Mouse (Mus musculus): ENCODE results near the gene Efnb1. TPM values are rescaled to one million over a fixed set of nuclear protein-coding genes. Genes with fewer than 3 reads are reported as not detected.
A peak's percentile ranks its signal among the peaks of the same experiment; 100 is the strongest.
"Not testable (repeated sequence)": the region's sequence is repeated elsewhere in the genome, so short reads cannot be mapped to it uniquely, and the experiment has no call there.

Efnb1 gene
- 16.0 and 19.5 TPM in 2 replicates for polyA plus RNA-seq (2015; fragmentation: Nextera tagmentation; extraction: Ambion mirVana)

DNA sequence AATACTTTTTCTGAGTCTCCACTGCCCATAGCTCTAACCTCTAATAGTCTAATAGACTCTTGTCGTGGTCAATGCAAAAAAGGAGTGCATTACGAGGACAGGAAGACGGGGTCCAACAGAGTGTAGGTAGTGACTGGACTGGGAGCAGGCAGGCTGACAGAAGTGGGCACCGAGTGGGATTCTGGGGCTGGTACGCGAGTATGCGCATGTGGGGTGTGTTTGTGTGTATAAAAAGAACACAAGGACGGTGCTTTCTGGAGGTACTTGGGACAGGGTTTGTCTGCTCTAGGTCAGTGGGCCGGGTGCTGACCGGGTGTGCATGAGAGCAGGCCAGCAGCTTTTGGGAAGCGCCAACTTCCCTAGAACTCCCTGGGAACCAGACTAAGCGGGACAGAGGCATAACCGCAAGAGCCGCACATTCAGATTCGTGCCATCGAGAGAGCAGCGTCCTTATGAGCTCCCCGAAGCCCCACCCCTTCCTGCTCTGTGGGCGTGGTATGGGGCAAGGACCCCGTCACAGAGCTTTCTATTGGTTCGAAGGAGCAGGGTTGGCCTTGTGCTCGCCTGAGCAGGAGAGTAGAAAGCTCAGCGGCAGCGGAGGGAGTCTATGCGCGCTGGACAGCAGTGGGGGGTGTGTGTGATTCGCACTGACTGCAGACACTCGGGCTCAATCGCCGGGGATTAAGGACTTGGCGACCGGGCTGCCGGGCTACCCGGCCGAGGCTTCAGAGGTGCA is at the start of gene Efnb1:
Efnb1 (plus strand) TSS at position 608 of the 736 bp plus-strand sequence.
- Histone ChIP-seq H3K4me1 (ENCODE audit: control insufficient read depth, insufficient read depth, low read depth, low read length) (peaks cover 6% of the 10 kb centered on the region; the same call in 1 of the 2 replicates), H3K4me3 (ENCODE audit: low read length) (peak within 1 kb of the TSS; percentile 70), H3K27me3 (replicated peaks; ENCODE audit: control insufficient read depth, insufficient read depth, low read length) (peaks cover 6% of the 10 kb centered on the region; the same call in 1 of the 2 replicates), H3K9me3 (ENCODE audit: control insufficient read depth, low read length) (no peaks in the 10 kb centered on the region), H3K4me2 (ENCODE audit: low read length) (peak within 1 kb of the TSS; percentile 70), H3K36me3 (ENCODE audit: control insufficient read depth, insufficient read depth, low read length) (no peaks in the 10 kb centered on the region), H3K27ac (ENCODE audit: low read depth, low read length) (peak within 1 kb of the TSS; percentile 72), H3K9ac (ENCODE audit: low read depth, low read length) (peak within 1 kb of the TSS; percentile 72)
- 19% methylated on average over 30 of the region's 35 CpGs for WGBS
- ATAC-seq, result peak; percentile 96

DNA sequence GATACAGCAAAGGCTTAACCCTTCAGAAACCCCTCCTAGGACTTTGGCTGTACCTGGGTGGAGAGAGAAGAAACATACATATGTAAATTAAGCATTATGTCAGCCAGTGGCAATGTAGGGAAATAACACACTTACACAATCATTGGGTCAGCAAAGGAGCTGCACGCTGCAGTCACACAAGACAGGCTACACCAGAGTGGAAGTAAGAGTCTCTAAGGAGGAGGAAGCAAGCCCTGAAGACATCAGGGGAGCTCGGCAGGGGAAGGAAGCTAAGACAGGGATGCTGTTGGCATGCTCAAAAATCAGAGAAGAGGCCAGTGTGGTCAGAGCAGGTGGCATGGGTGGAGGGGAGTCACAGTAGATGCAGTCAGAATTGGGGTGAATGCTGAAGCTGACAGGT is 43.2 kb upstream of the Efnb1 start:
- no peak for ATAC-seq
- Histone ChIP-seq H3K4me3 (ENCODE audit: low read length) (no peak overlapping the region), H3K9ac (ENCODE audit: low read depth, low read length) (no peak overlapping the region), H3K27me3 (replicated peaks; ENCODE audit: control insufficient read depth, insufficient read depth, low read length) (peaks cover 2% of the 10 kb centered on the region; the same call in 1 of the 2 replicates), H3K36me3 (ENCODE audit: control insufficient read depth, insufficient read depth, low read length) (no peaks in the 10 kb centered on the region), H3K9me3 (ENCODE audit: control insufficient read depth, low read length) (no peaks in the 10 kb centered on the region), H3K4me1 (ENCODE audit: control insufficient read depth, insufficient read depth, low read depth, low read length) (no peaks in the 10 kb centered on the region), H3K4me2 (ENCODE audit: low read length) (no peak overlapping the region), H3K27ac (ENCODE audit: low read depth, low read length) (no peak overlapping the region)
- 82% methylated on average over 2 of the region's 2 CpGs for WGBS

DNA sequence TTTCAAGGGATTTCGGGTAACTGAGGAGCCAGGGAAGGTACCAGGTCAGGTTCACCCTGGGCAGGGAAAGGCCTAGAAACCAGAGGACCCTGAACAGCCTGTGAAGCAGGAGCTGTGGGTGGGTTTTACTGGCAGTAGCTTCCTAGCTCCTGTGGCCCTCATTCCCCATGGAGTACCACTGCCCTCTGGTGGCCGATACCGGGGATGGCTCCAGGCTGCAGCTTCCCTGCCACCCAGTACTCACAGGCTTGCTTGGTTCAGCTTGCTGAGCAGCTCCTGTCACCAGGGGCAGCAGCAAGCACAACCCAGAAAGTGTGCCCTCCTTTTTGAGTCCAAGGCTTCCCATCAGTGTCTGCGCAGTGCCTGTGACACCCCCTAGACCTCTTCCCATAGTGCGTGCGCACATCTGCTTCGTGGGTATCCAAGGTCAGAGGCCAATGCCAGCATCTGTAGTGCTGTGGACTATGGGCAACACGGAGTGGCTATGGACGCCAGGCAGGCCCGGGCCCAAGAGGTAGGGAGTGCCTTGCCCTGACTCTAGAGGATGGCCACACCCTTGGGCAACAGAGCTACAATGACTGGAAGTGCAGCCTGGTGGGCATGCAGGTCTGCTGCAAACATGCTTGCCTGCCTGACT is 24.7 kb upstream of the Efnb1 start:
- H3K9me3 ChIP-seq (ENCODE audit: control insufficient read depth, low read length); H3K4me2 ChIP-seq (ENCODE audit: low read length); H3K4me1 ChIP-seq (ENCODE audit: control insufficient read depth, insufficient read depth, low read depth, low read length); H3K4me3 ChIP-seq (ENCODE audit: low read length); H3K9ac ChIP-seq (ENCODE audit: low read depth, low read length); H3K27ac ChIP-seq (ENCODE audit: low read depth, low read length); H3K36me3 ChIP-seq (ENCODE audit: control insufficient read depth, insufficient read depth, low read length); H3K27me3 ChIP-seq (replicated peaks; ENCODE audit: control insufficient read depth, insufficient read depth, low read length): not testable (repeated sequence)
- 63% methylated on average over 3 of the region's 10 CpGs for WGBS
- ATAC-seq, result peak; percentile 34; the same call in 1 of the 2 replicates

DNA sequence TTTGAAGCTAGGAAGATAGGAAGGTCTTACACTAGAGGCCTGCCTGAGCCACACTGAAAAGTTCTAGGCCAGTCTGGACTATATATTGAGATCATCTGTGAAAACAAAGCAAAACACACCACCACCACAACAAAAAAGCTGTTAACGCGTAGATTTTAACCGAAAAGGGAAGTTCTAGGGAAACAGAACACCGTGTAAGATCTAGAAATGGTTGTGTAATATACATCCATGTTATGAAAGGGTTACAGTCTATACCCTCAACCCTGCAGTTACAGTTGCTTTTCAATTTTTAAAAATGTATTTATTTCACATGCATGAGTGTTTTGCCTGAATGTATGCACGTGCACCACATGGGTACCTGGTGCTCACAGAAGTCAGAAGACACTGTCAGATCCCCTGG is 16.4 kb upstream of the Efnb1 start:
- H3K27ac ChIP-seq (ENCODE audit: low read depth, low read length), result no peak overlapping the region
- no peak for ATAC-seq
- no peaks in the 10 kb centered on the region; the same call in 1 of the 2 replicates for H3K9me3 ChIP-seq (ENCODE audit: control insufficient read depth, low read length)
- H3K4me3 ChIP-seq (ENCODE audit: low read length), result no peak overlapping the region
- no peak overlapping the region for H3K4me2 ChIP-seq (ENCODE audit: low read length)
- H3K36me3 ChIP-seq (ENCODE audit: control insufficient read depth, insufficient read depth, low read length), result no peaks in the 10 kb centered on the region
- H3K27me3 ChIP-seq (replicated peaks; ENCODE audit: control insufficient read depth, insufficient read depth, low read length), result no peaks in the 10 kb centered on the region
- no peaks in the 10 kb centered on the region for H3K4me1 ChIP-seq (ENCODE audit: control insufficient read depth, insufficient read depth, low read depth, low read length)
- no peak overlapping the region for H3K9ac ChIP-seq (ENCODE audit: low read depth, low read length)
- WGBS, result 96% methylated on average over 5 of the region's 5 CpGs

DNA sequence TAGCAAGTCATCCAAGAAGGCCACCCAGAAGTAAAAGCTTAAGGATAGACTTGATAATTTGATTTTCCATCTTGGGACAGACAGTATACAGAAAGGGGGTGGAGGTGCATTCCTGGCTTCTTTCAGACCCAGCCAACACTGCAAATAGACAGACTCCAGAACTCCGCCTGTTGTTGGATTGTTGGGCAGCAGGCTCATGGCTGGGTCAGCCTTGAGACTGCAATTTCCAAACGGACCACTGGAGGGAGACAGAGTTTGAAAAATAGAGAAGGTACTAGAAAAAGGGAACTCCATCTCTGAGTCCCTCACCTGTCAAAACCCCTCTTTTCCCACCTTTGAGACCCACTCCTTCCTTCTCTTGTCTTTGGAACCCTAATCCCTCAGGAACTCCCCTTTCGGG is 5.9 kb upstream of the Efnb1 start:
- no peak overlapping the region for H3K27ac ChIP-seq (ENCODE audit: low read depth, low read length)
- H3K27me3 ChIP-seq (replicated peaks; ENCODE audit: control insufficient read depth, insufficient read depth, low read length), result peaks cover 6% of the 10 kb centered on the region; the same call in 1 of the 2 replicates
- H3K9ac ChIP-seq (ENCODE audit: low read depth, low read length), result no peak overlapping the region
- no peaks in the 10 kb centered on the region for H3K9me3 ChIP-seq (ENCODE audit: control insufficient read depth, low read length)
- no peaks in the 10 kb centered on the region for H3K36me3 ChIP-seq (ENCODE audit: control insufficient read depth, insufficient read depth, low read length)
- no peaks in the 10 kb centered on the region for H3K4me1 ChIP-seq (ENCODE audit: control insufficient read depth, insufficient read depth, low read depth, low read length)
- H3K4me2 ChIP-seq (ENCODE audit: low read length), result no peak overlapping the region
- peak; percentile 49; the same call in 1 of the 2 replicates for ATAC-seq
- no peak overlapping the region for H3K4me3 ChIP-seq (ENCODE audit: low read length)
- WGBS, result 28% methylated on average over 3 of the region's 3 CpGs

DNA sequence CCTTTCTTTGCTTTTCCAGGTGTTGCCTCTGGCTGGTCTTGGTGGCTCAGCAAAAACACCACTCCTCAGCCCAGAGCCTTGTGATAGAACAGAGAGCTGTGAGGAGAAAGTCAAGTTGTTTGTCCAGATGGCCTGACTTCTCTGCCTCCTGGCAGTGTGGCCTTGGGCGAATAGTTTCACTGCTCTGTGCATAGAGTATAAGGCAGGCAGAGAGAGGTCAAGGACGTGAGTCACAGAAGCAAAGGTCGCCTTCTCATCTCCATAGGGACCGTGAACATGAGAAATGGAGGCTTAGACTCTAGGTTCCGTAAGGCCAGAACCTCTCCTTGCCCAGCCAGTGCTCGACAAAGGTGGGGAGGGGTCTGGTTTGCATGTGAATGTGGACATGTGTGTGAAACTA is 3.4 kb upstream of the Efnb1 start:
- no peak for ATAC-seq
- 70% methylated on average over 6 of the region's 6 CpGs for WGBS

DNA sequence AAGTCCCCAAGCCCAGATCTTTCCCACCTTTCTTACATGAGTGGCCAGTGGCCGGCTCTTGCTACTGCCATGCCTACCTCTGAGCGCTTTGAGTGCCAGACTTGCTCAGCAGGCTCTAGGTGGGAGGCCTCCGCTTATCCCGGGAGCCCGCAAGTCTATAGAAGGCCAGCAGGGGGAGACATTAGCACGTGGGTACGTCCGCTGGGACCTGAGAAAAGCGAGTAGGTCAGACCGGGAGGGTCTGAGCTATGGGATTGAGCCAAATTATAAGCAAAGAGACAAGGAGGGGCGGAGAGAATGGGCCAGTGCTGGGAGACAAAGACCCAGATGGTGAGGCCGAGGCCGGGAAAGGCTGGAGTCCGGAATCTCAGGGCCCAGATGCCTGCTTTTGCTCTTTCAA is 1.0 kb upstream of the Efnb1 start:
- Histone ChIP-seq H3K27ac (ENCODE audit: low read depth, low read length) (peak overlapping the region; percentile 34; the same call in 1 of the 2 replicates), H3K36me3 (ENCODE audit: control insufficient read depth, insufficient read depth, low read length) (no peaks in the 10 kb centered on the region), H3K4me3 (ENCODE audit: low read length) (peak overlapping the region; percentile 16), H3K9ac (ENCODE audit: low read depth, low read length) (no peak overlapping the region), H3K9me3 (ENCODE audit: control insufficient read depth, low read length) (no peaks in the 10 kb centered on the region), H3K4me2 (ENCODE audit: low read length) (peak overlapping the region; percentile 70), H3K27me3 (replicated peaks; ENCODE audit: control insufficient read depth, insufficient read depth, low read length) (peaks cover 6% of the 10 kb centered on the region; the same call in 1 of the 2 replicates), H3K4me1 (ENCODE audit: control insufficient read depth, insufficient read depth, low read depth, low read length) (peaks cover 4% of the 10 kb centered on the region; the same call in 1 of the 2 replicates)
- 18% methylated on average over 11 of the region's 14 CpGs for WGBS
- ATAC-seq, result peak; percentile 44

More for the DNA sequence above, 3.4 kb upstream of the Efnb1 start:
- Histone ChIP-seq H3K9me3 (ENCODE audit: control insufficient read depth, low read length) (no peaks in the 10 kb centered on the region), H3K9ac (ENCODE audit: low read depth, low read length) (no peak overlapping the region), H3K4me2 (ENCODE audit: low read length) (no peak overlapping the region), H3K36me3 (ENCODE audit: control insufficient read depth, insufficient read depth, low read length) (no peaks in the 10 kb centered on the region), H3K27ac (ENCODE audit: low read depth, low read length) (no peak overlapping the region), H3K4me3 (ENCODE audit: low read length) (no peak overlapping the region), H3K27me3 (replicated peaks; ENCODE audit: control insufficient read depth, insufficient read depth, low read length) (peaks cover 6% of the 10 kb centered on the region; the same call in 1 of the 2 replicates), H3K4me1 (ENCODE audit: control insufficient read depth, insufficient read depth, low read depth, low read length) (no peaks in the 10 kb centered on the region)

DNA sequence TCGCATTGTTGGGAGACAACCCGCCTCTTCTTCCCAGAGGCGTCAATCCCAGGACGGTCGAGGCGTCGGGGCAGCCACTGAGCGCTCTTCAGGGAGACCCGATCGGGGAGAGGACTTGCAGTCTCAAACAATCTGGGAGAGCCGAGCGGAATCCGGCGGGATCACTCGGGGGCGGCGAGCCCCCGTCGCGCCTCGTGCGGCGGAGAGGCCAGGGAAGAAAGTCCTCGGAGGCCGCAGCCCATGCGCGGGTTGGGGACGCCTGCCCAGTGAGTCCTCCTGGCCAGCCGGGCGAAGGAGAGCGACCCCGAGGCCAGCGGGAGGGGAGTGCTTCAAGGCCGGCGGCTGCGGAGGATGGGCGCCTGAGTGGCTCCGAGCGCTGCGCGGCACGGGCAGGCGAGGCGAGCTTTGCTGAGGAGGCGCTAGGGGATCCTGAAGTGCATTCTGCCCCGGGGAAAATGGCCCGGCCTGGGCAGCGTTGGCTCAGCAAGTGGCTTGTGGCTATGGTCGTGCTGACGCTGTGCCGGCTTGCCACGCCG is 569 bp downstream of the Efnb1 start:
- H3K4me3 ChIP-seq (ENCODE audit: low read length), result peak overlapping the region; percentile 70
- 19% methylated on average over 31 of the region's 53 CpGs for WGBS
- H3K36me3 ChIP-seq (ENCODE audit: control insufficient read depth, insufficient read depth, low read length), result no peaks in the 10 kb centered on the region
- peak overlapping the region; percentile 56 for H3K4me2 ChIP-seq (ENCODE audit: low read length)
- peak overlapping the region; percentile 60 for H3K27ac ChIP-seq (ENCODE audit: low read depth, low read length)
- H3K9me3 ChIP-seq (ENCODE audit: control insufficient read depth, low read length), result no peaks in the 10 kb centered on the region
- peak overlapping the region; percentile 72 for H3K9ac ChIP-seq (ENCODE audit: low read depth, low read length)
- H3K27me3 ChIP-seq (replicated peaks; ENCODE audit: control insufficient read depth, insufficient read depth, low read length), result peaks cover 5% of the 10 kb centered on the region; the same call in 1 of the 2 replicates
- 0 out of 2 replicates have a peak, but pooled peaks have one; percentile 0 for ATAC-seq
- peaks cover 14% of the 10 kb centered on the region for H3K4me1 ChIP-seq (ENCODE audit: control insufficient read depth, insufficient read depth, low read depth, low read length)

All from hindbrain, embryonic 16.5 days (tissue).